Mouse (Mus musculus): ENCODE results near the gene Cdk2ap1. TPM values are rescaled to one million over a fixed set of nuclear protein-coding genes. Genes with fewer than 3 reads are reported as not detected.
A peak's percentile ranks its signal among the peaks of the same experiment; 100 is the strongest.

Cdk2ap1 gene
- polyA plus RNA-seq, 1 experiment from 2014 or later, result 59.5 TPM

DNA sequence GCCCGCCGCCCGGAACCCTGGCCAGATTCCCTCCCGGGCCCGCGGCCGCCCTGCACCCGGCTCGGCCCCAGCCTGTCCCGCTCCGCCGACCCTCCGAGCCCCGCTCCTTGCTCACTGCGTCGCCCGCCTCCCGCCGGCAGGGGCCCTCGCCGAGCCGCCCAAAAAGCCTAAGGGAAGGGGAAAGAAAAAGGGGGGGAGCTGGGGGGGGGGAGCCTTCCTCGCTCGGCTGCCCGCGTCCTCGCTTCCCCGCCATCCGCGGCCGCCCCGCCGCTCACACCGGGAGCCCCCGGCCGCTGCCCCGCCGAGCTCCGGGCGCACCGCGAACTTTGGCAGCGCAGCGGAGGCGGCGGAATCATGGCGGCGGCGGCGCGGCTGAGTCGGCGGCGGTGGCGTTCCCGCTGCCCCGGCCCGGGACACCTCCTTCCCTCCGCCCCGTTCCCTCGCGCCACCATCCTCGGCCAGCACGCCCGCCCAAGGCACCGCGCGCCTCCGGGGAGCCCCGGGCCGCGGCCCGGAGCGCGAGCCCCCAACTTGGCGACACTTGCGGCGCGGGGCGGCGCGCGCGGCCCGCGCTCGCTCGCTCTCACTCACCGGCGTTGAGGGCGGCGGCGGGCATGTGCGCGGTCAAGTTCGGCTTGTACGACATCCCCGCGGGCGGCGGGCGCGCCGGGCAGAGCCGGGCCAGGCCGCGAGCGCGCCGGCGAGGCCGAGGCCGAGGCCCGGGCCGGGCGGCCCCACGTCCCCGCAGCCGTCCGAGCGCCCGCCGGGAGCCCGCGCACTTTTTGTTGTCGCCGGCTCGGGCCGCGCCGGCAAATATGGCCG is 8.9 kb downstream of the Cdk2ap1 start:
- Histone ChIP-seq H3K27ac (ENCODE audit: low read depth) (peak overlapping the region; percentile 98), H3K9ac (ENCODE audit: low read length) (peak overlapping the region; percentile 100), H3K4me3 (ENCODE audit: low read depth, low read length) (peak overlapping the region; percentile 97), H3K4me1 (replicated peaks; ENCODE audit: control insufficient read depth, insufficient read depth, low read length) (peaks cover 14% of the 10 kb centered on the region), H3K27me3 (replicated peaks; ENCODE audit: control insufficient read depth, insufficient read depth, low read length) (no peaks in the 10 kb centered on the region), H3K9me3 (ENCODE audit: control insufficient read depth, low read length) (no peaks in the 10 kb centered on the region), H3K4me2 (ENCODE audit: low read length) (peak overlapping the region; percentile 98), H3K36me3 (ENCODE audit: control insufficient read depth, insufficient read depth, low read length) (peaks cover 11% of the 10 kb centered on the region)
- ATAC-seq (replicated peaks; ENCODE audit: low FRiP score, low TSS enrichment, low read depth), result peak; percentile 2; the same call in 1 of the 2 replicates
- under 1% methylated on average over 40 of the region's 132 CpGs for WGBS
- DNase-seq (ENCODE audit: low spot score), result peak; percentile 70

DNA sequence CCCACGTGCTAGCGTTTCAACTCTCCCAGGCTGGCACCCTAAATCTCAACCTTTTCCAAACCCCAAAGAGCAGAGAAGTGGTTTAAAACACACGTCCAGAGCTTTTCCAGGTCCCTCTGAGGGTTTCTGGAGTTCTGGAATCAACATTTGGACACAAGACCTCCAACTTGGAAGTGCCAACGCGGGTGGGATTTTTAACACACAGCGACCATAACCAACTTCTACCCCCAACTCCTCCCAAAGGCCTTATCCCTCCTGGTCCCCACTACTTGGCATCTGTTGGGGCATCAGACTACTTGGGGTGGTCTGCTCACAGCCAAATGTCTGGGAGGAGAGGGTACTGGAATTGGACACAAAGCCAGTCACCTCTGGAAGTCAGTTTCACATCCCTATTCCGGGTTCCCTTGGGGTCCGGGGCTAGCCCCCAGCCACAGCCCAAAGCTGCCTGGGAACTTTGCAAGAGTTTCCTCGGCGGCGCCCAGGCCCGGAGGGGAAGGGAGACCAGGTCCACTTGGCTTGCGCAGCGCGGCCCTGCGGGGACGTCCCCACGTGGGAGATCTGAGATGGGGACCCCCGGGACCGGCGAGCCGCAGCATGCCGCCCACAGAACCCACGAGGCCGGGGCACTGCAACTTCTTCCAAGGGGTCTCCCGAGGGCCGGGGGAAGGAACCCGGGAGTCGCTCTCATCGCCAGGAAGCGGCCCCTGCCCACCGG is 9.7 kb downstream of the Cdk2ap1 start:
- under 1% methylated on average over 25 of the region's 32 CpGs for WGBS
- peak overlapping the region; percentile 100 for H3K9ac ChIP-seq (ENCODE audit: low read length)
- peaks cover 14% of the 10 kb centered on the region for H3K4me1 ChIP-seq (replicated peaks; ENCODE audit: control insufficient read depth, insufficient read depth, low read length)
- H3K27me3 ChIP-seq (replicated peaks; ENCODE audit: control insufficient read depth, insufficient read depth, low read length), result no peaks in the 10 kb centered on the region
- H3K27ac ChIP-seq (ENCODE audit: low read depth), result peak overlapping the region; percentile 98
- peak overlapping the region; percentile 97 for H3K4me3 ChIP-seq (ENCODE audit: low read depth, low read length)
- H3K4me2 ChIP-seq (ENCODE audit: low read length), result peak overlapping the region; percentile 98
- peaks cover 19% of the 10 kb centered on the region for H3K36me3 ChIP-seq (ENCODE audit: control insufficient read depth, insufficient read depth, low read length)
- H3K9me3 ChIP-seq (ENCODE audit: control insufficient read depth, low read length), result no peaks in the 10 kb centered on the region
- ATAC-seq (replicated peaks; ENCODE audit: low FRiP score, low TSS enrichment, low read depth) (no peak), DNase-seq (ENCODE audit: low spot score) (peak; percentile 81)

DNA sequence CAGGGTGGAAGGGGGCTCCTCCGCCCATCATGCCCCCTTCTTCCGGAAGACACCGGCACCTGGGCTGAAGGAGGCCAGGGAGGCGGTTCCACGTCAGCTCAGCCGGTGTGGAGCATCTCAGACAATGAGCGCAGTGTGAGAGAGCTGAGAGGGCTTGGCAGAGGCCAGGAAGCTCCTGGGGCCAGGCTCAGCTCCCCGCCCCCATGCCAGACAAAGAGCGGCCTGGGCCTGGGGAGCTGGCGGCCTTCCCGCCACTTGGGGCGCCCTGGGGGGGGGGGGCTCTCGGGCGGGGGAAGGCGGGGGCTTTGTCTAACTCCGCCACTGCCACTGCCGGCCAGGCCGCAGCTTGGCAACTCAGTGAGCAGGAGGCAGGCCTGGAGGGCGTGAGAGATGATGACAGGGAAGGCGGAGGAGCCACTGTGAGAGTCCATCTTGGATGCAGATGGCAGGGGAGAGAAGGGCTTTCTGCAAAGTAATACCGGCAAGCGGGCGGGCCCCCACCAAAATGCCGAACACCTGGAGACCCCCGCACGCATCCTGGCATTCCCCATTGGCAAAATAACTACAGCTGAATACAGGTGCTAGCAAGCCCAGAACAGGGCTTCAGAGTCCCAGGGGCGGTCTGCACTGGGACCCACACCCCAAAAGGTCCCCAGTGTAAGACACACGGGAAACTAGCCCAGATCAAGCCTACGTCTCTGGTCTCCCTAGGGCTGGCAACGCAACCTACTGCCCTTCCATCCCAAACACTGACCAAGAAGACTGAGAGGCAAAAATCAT is 10.6 kb downstream of the Cdk2ap1 start:
- ATAC-seq (replicated peaks; ENCODE audit: low FRiP score, low TSS enrichment, low read depth), result peak; percentile 89
- Histone ChIP-seq H3K9ac (ENCODE audit: low read length) (peak overlapping the region; percentile 100), H3K9me3 (ENCODE audit: control insufficient read depth, low read length) (no peaks in the 10 kb centered on the region), H3K4me1 (replicated peaks; ENCODE audit: control insufficient read depth, insufficient read depth, low read length) (peaks cover 14% of the 10 kb centered on the region), H3K27me3 (replicated peaks; ENCODE audit: control insufficient read depth, insufficient read depth, low read length) (no peaks in the 10 kb centered on the region), H3K27ac (ENCODE audit: low read depth) (peak overlapping the region; percentile 98), H3K4me3 (ENCODE audit: low read depth, low read length) (peak overlapping the region; percentile 97), H3K36me3 (ENCODE audit: control insufficient read depth, insufficient read depth, low read length) (peaks cover 22% of the 10 kb centered on the region), H3K4me2 (ENCODE audit: low read length) (peak overlapping the region; percentile 98)
- peak; percentile 80 for DNase-seq (ENCODE audit: low spot score)
- 2% methylated on average over 28 of the region's 30 CpGs for WGBS

DNA sequence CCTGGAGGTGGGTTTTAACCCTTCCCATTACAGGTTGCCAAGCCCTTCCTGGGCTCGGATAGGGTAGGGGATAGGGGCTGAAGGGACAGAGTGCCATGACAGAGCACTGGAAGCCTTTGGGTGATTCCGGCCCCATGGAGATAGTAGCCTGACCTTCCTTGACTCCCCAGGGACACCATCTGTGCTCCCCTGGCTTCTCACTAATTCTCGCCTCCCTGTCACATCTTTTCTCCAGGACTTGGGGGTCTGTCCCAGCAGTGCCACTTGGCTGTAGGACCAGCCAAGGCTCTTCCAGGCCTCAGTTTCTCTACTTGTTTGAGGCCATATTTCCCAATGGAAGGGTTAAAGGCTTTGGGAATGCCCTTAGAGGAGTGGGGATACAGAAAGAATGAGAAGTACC is 11.3 kb downstream of the Cdk2ap1 start:
- Histone ChIP-seq H3K27me3 (replicated peaks; ENCODE audit: control insufficient read depth, insufficient read depth, low read length) (no peaks in the 10 kb centered on the region), H3K9ac (ENCODE audit: low read length) (peak overlapping the region; percentile 100), H3K4me3 (ENCODE audit: low read depth, low read length) (peak overlapping the region; percentile 97), H3K36me3 (ENCODE audit: control insufficient read depth, insufficient read depth, low read length) (peaks cover 29% of the 10 kb centered on the region), H3K4me1 (replicated peaks; ENCODE audit: control insufficient read depth, insufficient read depth, low read length) (peaks cover 14% of the 10 kb centered on the region), H3K9me3 (ENCODE audit: control insufficient read depth, low read length) (no peaks in the 10 kb centered on the region), H3K4me2 (ENCODE audit: low read length) (peak overlapping the region; percentile 98), H3K27ac (ENCODE audit: low read depth) (peak overlapping the region; percentile 98)
- DNase-seq (ENCODE audit: low spot score) (peak; percentile 58), ATAC-seq (replicated peaks; ENCODE audit: low FRiP score, low TSS enrichment, low read depth) (no peak)
- WGBS, result 47% methylated on average over 3 of the region's 3 CpGs

DNA sequence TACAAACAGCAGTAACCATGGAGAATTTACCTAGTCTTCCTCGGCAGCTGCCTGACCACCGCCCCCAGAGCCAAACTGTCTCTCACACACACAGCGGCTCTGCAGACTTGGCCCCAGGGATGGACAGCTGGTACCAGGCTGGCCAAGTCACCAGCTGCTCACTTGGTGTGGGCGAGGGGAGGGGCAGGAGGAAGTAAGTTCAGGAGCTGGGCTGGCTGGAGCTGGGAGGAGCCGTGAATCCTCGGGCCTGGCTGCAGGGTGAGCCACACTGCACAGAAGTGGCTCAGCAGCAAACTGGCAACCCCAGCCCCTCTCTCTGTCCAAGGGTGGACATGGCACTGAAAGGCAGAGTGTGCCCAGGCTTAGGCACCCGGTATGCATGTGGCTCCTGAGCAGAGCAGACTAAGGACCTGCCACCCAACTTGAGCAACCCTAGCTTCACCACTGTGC is 11.7 kb downstream of the Cdk2ap1 start:
- no peaks in the 10 kb centered on the region for H3K9me3 ChIP-seq (ENCODE audit: control insufficient read depth, low read length)
- WGBS, result 19% methylated on average over 7 of the region's 7 CpGs
- peaks cover 34% of the 10 kb centered on the region for H3K36me3 ChIP-seq (ENCODE audit: control insufficient read depth, insufficient read depth, low read length)
- no peak overlapping the region for H3K9ac ChIP-seq (ENCODE audit: low read length)
- ATAC-seq (replicated peaks; ENCODE audit: low FRiP score, low TSS enrichment, low read depth) (peak; percentile 18; the same call in 1 of the 2 replicates), DNase-seq (ENCODE audit: low spot score) (peak; percentile 75)
- H3K4me1 ChIP-seq (replicated peaks; ENCODE audit: control insufficient read depth, insufficient read depth, low read length), result peaks cover 14% of the 10 kb centered on the region
- H3K27ac ChIP-seq (ENCODE audit: low read depth), result peak overlapping the region; percentile 98
- peak overlapping the region; percentile 97 for H3K4me3 ChIP-seq (ENCODE audit: low read depth, low read length)
- no peaks in the 10 kb centered on the region for H3K27me3 ChIP-seq (replicated peaks; ENCODE audit: control insufficient read depth, insufficient read depth, low read length)
- H3K4me2 ChIP-seq (ENCODE audit: low read length), result peak overlapping the region; percentile 98

DNA sequence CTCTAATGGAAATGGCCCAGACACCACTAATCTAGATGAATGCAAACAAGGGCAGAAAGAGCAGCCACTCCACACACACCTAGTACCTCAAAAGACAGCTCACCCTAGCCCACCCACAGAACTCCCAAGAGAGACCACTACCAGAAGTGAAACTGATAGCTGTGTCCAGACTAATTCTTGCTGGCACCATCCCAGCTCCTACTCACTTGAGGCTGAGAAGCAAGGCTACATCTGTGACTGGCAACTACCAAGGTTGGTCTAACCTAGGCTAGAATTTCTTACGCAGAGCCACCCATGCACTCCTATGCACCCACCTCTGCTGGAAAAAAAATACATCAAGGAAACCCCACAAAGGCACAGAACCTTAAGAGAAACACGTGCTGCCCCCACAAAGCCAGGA is 12.5 kb downstream of the Cdk2ap1 start:
- H3K4me3 ChIP-seq (ENCODE audit: low read depth, low read length), result no peak overlapping the region
- peak overlapping the region; percentile 98; the same call in 1 of the 2 replicates for H3K27ac ChIP-seq (ENCODE audit: low read depth)
- 0 out of 2 replicates have a peak overlapping the region, but pooled peaks have one; percentile 3 for H3K9ac ChIP-seq (ENCODE audit: low read length)
- WGBS, result 86% methylated on average over 2 of the region's 2 CpGs
- peaks cover 36% of the 10 kb centered on the region for H3K36me3 ChIP-seq (ENCODE audit: control insufficient read depth, insufficient read depth, low read length)
- H3K4me1 ChIP-seq (replicated peaks; ENCODE audit: control insufficient read depth, insufficient read depth, low read length), result peaks cover 14% of the 10 kb centered on the region
- no peaks in the 10 kb centered on the region for H3K9me3 ChIP-seq (ENCODE audit: control insufficient read depth, low read length)
- ATAC-seq (replicated peaks; ENCODE audit: low FRiP score, low TSS enrichment, low read depth) (no peak), DNase-seq (ENCODE audit: low spot score) (no peak)
- 0 out of 2 replicates have a peak overlapping the region, but pooled peaks have one; percentile 98 for H3K4me2 ChIP-seq (ENCODE audit: low read length)
- H3K27me3 ChIP-seq (replicated peaks; ENCODE audit: control insufficient read depth, insufficient read depth, low read length), result no peaks in the 10 kb centered on the region

DNA sequence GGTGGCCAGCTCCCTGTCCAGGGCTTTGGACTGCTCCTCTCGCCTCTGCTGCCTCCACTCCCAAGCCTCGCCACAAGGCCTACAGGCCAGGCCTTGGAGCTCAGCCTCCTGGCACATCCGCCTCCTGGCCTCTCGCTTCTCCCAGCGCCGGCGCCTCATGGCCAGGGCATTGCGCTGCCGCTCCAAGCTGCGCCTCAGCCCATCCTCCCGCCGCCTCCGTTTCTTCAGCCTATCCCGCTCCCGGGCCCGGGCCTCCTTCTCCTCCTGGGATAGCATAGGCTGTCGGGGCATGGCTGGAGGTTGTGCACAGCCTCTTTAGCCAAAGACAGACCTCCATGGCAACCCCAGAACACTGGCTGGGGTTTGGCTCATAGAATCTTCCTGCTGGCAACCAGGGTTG is 13.7 kb downstream of the Cdk2ap1 start:
- Histone ChIP-seq H3K4me1 (replicated peaks; ENCODE audit: control insufficient read depth, insufficient read depth, low read length) (peaks cover 14% of the 10 kb centered on the region), H3K4me2 (ENCODE audit: low read length) (no peak overlapping the region), H3K9me3 (ENCODE audit: control insufficient read depth, low read length) (no peaks in the 10 kb centered on the region), H3K27ac (ENCODE audit: low read depth) (no peak overlapping the region), H3K36me3 (ENCODE audit: control insufficient read depth, insufficient read depth, low read length) (peaks cover 47% of the 10 kb centered on the region), H3K27me3 (replicated peaks; ENCODE audit: control insufficient read depth, insufficient read depth, low read length) (no peaks in the 10 kb centered on the region), H3K9ac (ENCODE audit: low read length) (no peak overlapping the region), H3K4me3 (ENCODE audit: low read depth, low read length) (no peak overlapping the region)
- ATAC-seq (replicated peaks; ENCODE audit: low FRiP score, low TSS enrichment, low read depth) (no peak), DNase-seq (ENCODE audit: low spot score) (no peak)
- WGBS, result 91% methylated on average over 17 of the region's 17 CpGs

DNA sequence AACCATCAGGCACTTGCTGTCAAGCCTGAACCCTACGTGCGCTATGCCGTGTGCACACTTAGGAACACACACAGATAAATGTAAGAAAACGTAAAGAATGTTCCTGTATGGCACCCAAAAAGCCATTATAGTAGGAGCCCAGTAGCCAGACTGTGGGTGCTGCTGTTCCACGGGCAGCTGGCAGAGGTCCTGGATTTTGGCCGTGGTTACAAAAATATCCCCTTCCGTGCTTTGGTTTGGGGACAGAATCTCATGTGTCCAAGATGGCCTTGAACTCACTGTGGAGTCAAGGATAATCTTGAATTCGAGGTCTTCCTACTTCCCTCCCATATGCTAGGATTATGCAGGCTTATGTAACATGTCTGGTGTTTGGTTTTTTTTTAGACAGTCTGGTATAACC is 20.0 kb downstream of the Cdk2ap1 start:
- H3K4me3 ChIP-seq (ENCODE audit: low read depth, low read length), result no peak overlapping the region
- DNase-seq (ENCODE audit: low spot score) (no peak), ATAC-seq (replicated peaks; ENCODE audit: low FRiP score, low TSS enrichment, low read depth) (no peak)
- no peaks in the 10 kb centered on the region for H3K27me3 ChIP-seq (replicated peaks; ENCODE audit: control insufficient read depth, insufficient read depth, low read length)
- no peak overlapping the region for H3K4me2 ChIP-seq (ENCODE audit: low read length)
- H3K27ac ChIP-seq (ENCODE audit: low read depth), result no peak overlapping the region
- peaks cover 41% of the 10 kb centered on the region for H3K36me3 ChIP-seq (ENCODE audit: control insufficient read depth, insufficient read depth, low read length)
- peaks cover 4% of the 10 kb centered on the region for H3K4me1 ChIP-seq (replicated peaks; ENCODE audit: control insufficient read depth, insufficient read depth, low read length)
- H3K9me3 ChIP-seq (ENCODE audit: control insufficient read depth, low read length), result no peaks in the 10 kb centered on the region
- H3K9ac ChIP-seq (ENCODE audit: low read length), result no peak overlapping the region
- WGBS, result 74% methylated on average over 8 of the region's 8 CpGs

Data from intestine, embryonic 14.5 days (tissue).